Mouse (Mus musculus): Measurements from ENCODE around the gene Gpc6.

The Gpc6 gene

DNA sequence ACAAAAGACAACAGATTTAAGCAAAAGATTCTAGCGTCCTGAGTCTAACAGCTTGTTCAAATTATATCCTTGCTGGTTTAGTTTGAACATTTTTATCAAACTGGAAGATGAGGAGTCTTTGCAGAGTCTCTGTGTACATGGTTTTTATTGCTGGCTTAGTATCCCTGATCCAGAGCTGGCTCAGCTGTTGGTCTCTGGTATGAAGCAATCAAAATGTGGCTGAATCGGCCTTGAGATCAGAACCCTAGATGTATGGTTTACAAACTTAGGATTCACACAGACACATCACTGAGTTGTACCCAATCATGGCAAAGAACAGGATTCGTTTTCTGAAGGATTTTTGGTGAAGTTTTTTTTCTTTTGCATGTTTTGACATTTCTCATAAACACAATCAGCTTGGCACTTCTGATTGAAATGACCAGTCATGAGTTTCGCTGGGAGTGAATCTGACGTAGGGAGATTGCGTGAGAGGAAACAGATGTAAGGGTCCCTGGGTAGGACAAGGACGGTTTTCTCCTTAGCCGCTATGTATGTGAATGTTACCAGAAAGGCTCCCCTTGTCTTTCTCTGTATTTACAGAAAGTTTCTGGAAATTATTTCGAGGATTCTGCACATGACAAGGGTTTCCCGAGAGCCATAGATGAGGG lies 987.6 kb downstream of the Gpc6 start:
- no peak for DNase-seq (ENCODE audit: inconsistent age in 2 of 2, low spot score in 1 of 2)

DNA sequence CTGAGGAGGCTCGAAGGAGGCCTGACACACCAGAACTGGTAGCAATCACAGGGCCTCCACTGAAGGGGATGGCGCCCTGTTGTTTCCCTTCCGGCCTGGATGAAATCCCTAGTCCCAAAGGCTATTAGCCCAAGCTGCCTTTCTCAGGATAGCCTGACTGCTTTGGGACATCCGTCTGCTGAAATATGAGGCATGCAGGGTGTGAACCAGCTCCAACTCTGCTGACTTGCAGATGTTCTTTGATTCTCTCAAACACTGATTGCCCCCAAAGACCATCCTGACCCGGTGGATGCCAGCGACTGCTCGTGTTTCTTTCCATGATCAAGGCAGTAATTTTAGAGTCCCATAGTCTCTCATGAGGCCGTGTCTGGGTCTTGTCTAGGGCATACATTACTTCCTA lies 991.5 kb downstream of the Gpc6 start:
- no peak for DNase-seq (ENCODE audit: inconsistent age in 2 of 2, low spot score in 1 of 2)

DNA sequence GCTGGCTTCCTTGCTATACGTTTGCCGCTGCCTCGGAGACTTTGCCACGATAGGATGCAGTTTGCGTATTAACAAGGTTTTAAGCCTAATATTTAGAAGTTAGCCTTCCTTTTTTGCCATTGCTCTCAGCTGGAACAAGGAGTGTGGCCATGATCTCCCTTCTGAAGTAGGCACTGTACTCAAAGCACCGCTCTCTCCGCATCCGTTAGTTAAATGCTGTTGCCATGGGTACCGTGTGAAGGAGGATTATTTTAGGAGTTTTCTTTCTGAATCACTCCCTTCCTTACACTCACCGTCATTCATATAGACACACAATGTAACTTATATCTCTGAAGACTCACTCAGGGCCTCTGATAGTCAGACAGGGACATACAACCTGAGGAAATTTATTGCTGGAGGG lies 993.6 kb downstream of the Gpc6 start:
- no peak for DNase-seq (ENCODE audit: inconsistent age in 2 of 2, low spot score in 1 of 2)

DNA sequence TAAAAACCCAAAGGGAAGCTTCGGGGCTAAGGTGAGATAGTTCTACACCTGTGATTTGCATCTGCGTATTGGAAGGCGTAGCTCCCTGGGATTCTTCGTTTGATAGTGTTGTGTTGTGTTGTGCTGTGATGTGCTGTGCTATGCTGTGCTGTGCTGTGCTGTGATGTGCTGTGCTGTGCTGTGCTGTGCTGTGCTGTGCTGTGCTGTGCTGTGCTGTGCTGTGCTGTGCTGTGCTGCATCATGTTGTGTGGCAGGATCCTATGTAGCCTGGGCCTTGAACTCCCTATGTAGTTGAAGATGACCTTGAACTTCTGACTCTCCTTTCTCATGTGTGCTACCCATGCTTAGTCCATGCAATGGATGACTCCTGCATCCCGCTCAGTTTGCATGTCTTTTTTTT lies 994.5 kb downstream of the Gpc6 start:
- no peak for DNase-seq (ENCODE audit: inconsistent age in 2 of 2, low spot score in 1 of 2)

DNA sequence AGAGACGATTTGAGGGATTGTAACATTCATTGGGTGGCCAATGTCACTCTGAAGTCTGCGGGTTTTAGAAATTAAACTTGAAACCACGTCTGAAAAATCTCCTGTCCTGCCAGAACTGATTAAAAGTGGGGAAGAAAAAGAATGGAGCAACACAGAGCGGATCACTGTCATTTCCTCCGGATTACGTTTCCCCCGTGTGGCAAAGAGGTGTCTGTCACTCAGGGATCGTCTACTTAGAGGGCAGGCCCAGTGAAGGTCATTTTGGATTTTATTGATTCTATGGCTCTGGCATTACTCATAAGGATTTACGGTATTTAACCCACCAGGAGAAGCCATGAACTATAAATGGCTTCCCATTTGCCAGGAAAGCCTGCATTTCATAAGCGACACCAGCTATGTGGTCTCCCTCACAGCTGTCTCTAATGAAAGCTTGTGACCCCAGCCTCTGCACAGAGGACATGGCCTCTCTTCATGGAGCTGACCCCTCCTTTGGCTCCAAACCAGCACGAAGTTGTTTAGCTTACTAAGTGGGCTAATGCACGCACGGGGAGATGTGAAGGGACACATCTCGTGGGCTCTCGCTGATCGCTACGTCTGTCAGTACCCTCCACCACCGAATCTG lies 996.4 kb downstream of the Gpc6 start:
- no peak for DNase-seq (ENCODE audit: inconsistent age in 2 of 2, low spot score in 1 of 2)

DNA sequence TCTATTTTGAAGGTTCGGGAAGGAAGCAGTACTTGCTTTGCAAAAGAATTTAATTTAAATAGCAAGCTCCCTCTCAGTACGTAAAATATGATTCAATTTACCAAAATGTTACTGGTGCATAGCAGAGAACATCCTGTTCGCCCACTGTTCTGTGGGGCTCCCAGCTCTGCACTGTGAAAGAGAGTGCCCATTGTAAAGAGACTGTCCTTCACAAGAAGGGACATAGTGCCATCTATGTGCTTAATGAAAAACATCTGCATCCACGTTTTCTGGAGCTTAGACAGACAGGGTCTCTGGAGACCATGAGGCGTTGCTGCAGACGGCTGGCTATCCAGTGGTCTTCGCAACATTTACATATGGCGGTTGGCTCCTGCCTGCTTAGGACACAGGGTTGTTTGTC lies 998.6 kb downstream of the Gpc6 start:
- no peak for DNase-seq (ENCODE audit: inconsistent age in 2 of 2, low spot score in 1 of 2)

DNA sequence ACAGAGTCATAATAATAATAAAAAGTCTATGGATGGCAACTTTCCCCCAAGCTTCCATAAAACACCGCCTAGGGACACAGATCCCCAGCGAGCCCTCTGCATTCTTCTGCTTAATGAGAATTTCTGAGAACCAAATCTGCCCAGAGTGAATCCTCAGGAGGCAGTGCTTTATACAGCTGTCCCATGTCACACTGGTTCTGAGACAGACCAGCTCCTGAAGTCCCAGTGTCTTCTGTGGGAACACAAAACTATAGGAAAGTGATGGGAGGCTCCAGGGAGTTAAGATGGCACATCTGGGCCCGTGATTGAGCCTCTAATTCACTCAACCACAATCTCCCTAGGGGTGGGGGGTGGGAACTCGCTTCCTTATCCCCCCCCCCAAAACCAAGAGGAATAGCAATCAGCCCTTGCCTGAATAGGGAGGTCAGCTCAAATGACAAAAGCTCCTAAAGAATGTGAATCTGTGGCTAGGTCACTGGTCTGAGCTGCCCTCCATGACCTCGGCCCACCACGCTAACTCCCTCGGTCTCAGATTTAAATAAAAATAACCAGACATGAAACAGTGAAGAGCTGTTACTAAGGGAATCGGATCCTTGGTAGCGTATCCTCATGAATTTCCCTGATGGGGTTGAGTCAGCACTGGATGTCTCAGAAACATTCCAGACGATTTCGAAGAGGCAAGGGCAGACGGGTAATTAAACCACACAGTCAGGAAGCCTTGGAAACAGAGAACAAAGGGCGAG lies 1005.2 kb downstream of the Gpc6 start:
- DNase-seq (ENCODE audit: inconsistent age in 2 of 2, low spot score in 1 of 2): peak in 1 of 2 experiments; percentile 49

DNA sequence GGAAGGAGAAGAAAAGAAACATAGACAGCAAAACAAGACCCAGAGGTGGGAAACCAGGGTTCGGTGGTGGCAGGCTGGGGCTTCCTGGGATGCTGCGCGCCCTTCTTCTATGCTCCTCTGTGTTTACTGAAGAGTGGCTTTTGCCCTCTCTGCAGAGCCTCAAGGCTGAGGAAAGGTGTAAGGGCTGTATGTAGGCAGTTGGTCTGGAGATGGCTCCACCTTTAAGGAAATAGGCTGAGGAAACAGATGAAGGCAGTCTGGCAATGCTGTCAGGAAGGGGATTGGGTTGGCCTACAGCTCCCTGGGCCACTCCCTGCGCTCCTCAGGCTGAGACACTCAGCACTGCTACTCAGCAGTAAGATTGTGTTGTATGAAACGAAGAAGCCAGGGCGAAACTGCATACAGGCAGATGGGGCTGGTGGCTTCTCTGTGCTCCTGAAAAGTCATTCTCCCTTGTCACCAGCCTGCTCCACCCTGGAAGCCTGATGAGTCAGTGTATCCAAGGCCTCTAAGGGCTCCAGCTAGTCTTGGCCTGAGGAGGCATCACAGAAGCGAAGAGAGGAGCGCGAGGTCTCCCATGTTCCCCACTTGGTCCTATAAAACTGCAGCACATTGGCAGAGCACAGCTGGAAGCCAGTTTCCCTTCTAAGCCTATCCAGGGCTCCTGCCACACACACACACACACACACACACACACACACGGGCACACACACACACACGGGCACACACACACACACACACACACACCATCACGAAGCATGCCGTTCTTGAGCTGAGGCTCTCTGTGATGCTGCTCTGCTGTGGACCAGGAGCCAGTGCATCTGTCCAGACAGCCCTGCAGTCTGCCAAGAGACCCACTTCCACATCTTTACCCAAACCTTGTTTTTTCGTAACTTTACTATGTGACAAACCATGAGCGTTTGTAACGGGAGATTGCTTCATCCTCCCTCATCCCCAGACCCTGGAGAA lies 1006.0 kb downstream of the Gpc6 start:
- DNase-seq (ENCODE audit: inconsistent age in 2 of 2, low spot score in 1 of 2): peak; percentile 14 to 67

DNA sequence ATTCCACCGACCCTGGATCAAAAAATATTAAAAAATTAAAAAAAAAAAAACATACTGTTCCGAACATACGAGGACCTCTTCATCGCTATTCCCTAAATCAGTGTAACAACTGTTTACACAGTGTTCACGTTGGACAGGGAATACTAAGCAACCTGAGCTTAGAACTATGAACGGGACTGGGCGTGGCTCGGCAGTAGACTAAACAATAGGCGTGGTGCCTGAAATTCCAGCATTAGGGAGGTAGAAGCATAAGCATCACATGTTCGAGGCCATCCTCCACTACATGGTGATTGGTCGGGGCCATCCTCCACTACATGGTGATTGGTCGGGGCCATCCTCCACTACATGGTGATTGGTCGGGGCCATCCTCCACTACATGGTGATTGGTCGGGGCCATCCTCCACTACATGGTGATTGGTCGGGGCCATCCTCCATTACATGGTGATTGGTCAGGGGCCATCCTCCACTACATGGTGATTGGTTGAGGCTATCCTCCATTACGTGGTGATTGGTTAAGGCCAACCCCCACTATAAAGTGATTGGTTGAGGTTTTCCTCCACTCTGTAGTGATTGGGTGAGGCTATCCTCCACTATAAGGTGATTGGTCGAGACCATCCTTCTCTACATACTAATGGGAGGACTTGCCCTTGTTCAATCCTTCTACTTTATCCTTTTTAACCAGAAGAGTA lies 1007.2 kb downstream of the Gpc6 start:
- DNase-seq (ENCODE audit: inconsistent age in 2 of 2, low spot score in 1 of 2): no peak

DNA sequence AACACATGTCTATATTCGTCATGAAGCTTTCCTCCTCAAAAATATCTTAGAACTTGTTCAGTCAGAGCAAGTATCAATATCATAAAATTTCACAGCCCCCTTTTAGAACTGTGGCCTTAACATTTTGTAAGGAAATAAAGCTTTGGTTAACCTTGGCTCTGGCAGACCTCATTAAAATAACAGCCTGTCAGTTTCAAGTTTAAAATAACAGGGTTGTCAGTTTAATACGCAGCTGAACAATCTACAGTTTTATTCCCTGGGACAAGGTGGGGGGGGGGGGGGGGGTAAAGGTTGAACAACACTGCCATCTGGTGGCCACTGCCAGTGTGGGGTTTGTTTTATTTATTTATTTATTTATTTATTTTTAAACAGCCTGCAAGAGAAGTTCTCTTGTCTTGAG lies 1013.4 kb downstream of the Gpc6 start:
- DNase-seq (ENCODE audit: inconsistent age in 2 of 2, low spot score in 1 of 2): peak in 1 of 2 experiments; percentile 68

DNA sequence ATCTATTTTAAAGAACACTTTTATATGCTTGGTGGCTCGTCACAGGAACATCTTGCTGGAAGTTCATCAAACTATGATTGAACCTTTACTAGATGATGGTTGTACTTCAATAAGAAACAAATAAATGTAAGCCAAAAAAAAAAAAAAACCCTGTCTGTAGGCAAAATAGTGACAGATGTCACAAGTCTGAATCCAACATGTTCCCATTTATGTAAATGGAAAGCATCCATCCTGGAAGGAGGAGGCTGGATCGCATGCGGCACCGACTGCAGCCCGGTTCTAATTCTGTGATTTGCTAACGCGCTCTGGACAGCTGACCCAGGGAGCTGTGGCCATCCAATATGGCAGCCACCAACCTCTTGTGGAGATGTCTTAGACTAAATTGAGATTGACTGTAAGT lies 1014.4 kb downstream of the Gpc6 start:
- DNase-seq (ENCODE audit: inconsistent age in 2 of 2, low spot score in 1 of 2): no peak

DNA sequence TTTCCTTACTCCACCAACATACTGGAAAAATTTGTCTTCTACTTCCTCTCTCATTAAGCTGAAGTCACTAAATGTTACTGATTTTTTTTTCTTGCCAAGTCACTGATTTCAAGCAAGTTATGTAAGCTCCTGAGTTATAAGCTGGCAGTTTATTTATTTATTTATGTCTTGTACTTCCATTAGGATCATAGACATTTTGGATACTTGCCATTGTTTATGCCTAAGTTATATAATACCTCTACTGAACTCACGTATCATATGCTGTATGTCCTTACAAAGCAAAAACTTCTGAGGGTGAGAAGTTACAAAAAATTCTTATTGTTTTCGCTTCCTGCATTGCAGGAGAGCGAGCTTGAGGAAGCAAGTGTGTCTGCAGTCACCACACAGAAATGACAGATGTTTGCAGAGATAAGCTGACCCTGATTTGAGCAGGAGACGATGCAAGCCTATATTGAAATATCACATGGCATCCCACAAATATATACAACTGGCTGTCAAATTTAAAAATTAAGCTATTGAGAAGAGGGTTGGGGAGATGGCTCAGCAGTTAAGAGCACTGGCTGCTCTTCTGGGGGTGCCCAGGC lies 1020.9 kb downstream of the Gpc6 start:
- no peak for DNase-seq (ENCODE audit: inconsistent age in 2 of 2, low spot score in 1 of 2)

DNA sequence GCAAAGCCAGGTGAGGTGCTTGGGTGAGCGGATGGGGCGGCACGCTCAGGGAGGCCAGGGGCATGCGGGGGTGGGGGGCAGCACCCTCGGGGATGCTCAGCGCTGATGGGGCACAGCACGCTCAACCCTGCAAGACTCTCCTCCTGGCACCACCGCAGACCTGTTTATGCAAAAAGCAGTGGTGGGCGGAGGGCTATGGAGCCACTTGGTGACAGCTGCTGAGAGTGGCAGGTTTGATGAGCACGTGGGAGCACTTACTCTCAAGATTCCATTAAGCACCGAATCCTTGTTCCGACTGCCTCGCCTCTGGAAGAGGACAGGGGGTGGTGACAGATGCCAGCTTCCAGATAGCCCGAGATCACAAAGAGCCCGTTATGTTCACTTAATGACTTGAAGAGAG lies 1026.2 kb downstream of the Gpc6 start:
- no peak for DNase-seq (ENCODE audit: inconsistent age in 2 of 2, low spot score in 1 of 2)

DNA sequence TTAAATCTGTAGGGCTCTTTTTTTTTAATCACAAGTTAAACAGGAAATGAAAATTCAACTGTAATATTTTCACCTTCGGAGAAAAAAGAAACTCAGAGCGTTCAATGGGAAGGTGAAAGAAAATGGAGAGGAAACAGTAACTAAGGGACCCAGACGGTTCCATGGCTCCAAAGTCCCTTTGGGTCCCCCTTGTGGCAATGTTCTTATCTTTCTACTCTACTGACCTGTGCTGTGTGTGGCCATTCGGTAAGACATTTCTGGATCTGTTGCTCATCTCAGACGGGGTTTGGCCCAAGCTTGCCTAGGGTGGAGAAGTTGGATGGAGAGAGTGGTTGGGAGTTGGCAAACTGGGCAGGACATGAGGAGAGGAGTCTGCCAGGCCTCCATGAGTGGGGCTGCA lies 1026.6 kb downstream of the Gpc6 start:
- DNase-seq (ENCODE audit: inconsistent age in 2 of 2, low spot score in 1 of 2): no peak

DNA sequence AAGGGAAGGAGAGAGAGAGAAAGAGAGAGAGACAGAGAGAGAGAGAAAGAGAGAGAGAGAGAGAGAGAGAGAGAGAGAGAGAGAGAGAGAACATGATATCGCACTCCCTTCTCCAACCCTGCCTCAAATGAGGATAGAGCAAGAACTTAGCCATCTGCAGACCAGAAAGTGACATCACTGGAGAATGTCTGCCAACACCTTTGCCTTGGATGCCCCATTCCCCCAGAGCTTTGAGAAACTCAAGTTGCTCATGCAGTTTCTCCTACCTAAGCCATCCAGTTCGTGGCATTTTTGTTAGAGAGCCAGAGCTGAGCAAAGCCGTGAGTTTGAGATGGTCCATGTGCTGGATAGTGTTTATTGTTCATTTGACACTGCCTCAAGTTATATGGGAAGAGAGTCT lies 1030.9 kb downstream of the Gpc6 start:
- no peak for DNase-seq (ENCODE audit: inconsistent age in 2 of 2, low spot score in 1 of 2)

DNA sequence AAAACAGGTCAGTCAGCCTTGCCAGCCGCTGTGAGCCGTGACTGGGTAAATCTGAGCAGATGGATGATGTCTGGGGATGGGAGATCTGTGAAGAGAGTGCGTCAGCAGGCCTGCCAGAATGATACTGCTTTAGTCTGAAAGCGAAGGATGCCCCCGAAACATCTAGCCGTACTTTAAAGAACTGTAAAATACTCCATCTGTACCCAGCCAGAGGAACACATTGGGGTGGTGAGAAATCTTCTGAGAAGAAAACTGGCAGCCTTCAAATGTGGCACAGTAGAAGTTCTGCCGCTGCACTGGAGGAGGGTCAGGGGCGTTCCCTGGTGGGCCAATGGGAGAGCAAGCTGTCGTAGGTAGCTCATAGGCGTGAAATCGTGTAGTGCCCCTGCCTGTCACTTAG lies 1033.3 kb downstream of the Gpc6 start:
- DNase-seq (ENCODE audit: inconsistent age in 2 of 2, low spot score in 1 of 2): no peak

DNA sequence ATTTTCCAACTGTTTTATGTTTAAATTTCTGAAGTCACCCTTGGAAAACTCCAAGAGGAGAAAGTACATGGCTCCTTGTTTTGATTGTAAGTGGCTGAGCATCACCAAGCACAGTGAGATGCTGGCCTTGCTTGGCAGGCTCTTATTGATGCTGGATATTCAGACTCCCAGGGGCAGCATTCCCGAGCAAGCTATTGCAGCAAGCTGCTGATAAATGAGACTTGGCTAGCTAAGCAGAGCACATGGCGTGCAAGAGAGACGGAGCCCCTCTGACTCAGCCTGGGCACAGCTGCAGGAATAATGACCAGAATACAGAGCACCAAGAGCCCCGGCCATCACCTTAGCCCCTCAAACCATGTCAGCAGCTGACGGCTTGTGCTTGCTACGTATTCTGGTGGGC lies 1036.2 kb downstream of the Gpc6 start:
- no peak for DNase-seq (ENCODE audit: inconsistent age in 2 of 2, low spot score in 1 of 2)

DNA sequence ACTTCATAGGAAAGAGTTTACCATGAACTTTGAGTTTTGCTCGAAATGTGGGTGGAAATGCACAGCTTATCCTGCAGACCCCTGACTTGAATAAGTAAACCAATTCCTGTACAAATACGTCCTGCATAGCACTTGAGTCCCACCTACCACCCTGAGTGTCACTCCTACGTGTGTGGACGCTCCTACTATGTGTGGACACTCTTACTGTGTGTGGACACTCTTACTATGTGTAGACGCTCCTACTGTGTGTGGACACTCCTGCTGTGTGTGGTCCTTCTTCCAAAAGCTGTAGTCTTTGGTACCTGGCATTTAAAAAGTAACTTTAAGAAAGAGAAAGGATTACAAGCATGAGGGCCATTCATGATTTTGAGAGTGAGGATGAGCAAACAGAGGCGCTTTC lies 1036.7 kb downstream of the Gpc6 start:
- no peak for DNase-seq (ENCODE audit: inconsistent age in 2 of 2, low spot score in 1 of 2)

DNA sequence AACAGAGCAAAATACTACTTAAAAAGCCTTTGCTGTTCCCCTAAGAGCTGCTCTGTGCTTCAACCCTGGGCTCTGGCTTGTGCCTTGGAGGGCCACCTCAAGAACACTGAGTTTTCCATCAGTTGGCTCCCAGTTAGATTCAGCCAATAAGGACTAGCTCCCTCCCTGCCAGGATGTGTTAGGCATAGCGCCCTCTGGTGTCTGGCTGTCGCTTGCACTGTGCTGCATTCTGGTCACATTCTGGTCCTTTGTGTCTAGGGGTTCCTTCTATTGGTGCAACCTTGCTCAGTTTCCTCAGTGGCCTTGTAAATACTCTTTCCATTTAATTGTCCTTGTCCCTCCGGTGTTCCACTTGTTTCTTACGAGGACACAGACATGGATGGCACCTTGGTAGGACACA lies 1037.3 kb downstream of the Gpc6 start:
- peak; percentile 6 to 60 for DNase-seq (ENCODE audit: inconsistent age in 2 of 2, low spot score in 1 of 2)

DNA sequence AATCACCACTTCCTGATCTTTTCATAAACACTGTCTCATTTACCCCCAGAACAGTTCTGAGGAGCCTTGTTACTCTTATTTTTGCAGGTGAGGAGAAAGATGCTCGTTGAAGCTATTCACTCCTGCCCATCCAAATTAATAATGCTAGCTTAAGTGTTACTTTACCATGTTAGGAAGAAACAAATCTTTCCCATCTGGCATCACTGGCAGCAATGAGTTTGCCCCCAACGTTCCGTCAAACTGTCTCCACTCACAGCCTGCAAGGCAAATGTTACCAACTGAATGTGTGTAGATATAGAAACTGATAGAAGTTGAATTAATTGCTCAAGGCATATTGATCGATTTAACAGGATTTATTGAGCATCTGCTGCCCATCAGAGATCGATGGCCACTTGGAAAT lies 1047.5 kb downstream of the Gpc6 start:
- no peak for DNase-seq (ENCODE audit: inconsistent age in 2 of 2, low spot score in 1 of 2)
